Mouse (Mus musculus) thymus, postnatal 10 days (tissue): ENCODE measurements at regions not wholly inside any gene's neighbourhood (a gene's known extent, or its start where the extent isn't known, plus 50 kb on each side); places are given as distances from the start of the nearest gene placed in this dataset.
"Not testable (repeated sequence)": the region's sequence is repeated elsewhere in the genome, so short reads cannot be mapped to it uniquely, and the experiment has no call there.

Experiments
- DNase-seq, 2 experiments: peaks; one replicate each; pipeline ENCODE4 v3.0.0; 2021; ENCODE audit warnings: low spot score in 2 of 2

- no peak for DNase-seq
These were observed 72.2 kb downstream of the Trim42 start for GRCm38 (mm10) chr9:97297538-97297937.

DNA sequence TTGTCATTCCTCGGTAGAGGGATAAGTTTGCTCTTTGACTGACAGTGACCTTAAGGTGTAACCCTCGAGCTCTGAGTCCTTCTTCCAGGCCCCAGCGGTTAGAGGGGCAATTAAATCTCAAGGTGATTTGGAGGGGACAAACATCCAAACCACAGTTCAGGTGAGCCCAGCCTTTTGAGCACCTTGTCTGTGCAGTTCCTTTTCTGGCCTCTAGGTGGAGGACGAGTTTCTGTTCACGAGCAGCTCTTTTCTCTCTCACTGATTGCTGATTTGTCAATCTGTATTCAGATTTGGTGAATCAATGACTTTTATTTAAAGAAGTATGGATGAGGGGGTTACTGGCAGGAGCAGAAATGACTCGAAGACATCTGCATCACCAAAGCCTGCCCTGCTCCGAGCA, 74.0 kb downstream of the Trim42 start:
- peak in 1 of 2 experiments; percentile 20 for DNase-seq

DNA sequence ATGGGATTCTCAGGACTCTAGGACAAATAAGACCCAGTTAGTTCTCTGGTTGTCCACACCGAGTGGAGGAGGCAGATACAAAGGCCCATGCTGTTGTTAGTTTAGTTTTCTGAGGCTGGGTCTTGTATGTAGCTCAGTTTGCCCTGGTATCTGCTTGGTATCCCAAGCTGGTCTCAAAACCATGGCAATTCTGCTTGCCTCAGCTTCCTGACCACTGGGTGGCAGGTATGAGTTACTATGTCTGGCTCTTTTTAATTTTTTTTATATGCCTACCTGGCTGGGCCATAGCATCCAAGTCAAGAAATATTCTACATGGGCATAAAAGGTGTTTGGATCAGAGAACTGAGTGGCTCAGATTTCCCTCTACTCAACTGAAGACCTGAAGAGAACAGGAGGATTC, 77.9 kb downstream of the Trim42 start:
- no peak for DNase-seq

DNA sequence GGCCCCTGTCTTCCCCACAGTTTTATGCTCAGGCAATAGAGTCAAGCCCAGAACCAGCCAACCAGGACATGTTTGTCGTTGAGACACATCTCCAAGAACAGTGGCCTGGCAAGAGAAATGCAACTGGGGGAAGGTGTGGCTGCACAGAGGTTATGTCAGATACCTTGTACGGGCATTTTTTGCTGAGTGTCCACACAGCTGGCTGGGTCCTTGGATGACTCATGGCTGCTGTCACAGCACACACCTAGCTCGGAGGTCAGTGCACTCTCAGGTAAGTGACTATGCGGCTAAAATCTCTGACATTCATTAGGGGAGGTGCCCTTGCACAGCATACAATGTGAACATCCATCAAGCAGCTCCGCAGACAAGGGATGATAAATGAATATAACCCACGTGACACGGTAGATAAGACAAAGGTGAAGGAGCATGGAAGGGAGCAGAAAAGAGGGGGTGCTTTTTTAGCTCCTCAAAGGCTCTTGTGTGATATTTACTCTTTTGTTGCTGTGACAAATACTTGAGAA, 85.4 kb downstream of the Trim42 start:
- DNase-seq = no peak

DNA sequence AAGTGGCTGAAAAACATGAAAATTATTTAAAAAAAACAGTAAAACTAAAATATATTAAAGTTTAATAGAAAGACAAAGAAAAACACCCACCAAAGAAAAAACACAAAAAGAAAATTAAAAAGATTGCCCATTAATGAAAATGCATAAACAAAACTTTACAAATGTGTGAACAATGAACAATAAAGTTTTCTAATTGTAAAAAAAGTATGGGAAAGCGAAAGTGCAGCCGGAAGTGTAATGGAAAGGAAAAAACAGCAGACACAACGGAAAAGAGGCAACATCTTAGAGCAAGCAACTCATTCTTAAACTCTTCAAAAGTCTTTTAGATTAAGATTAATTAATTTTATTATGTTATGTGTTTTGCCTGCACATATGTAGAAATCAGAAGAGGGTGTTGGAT, 87.7 kb downstream of the Trim42 start:
- no peak for DNase-seq

- not testable (repeated sequence) for DNase-seq
These were observed 94.3 kb downstream of the Trim42 start for GRCm38 (mm10) chr9:97275449-97275848.

- DNase-seq = no peak
These were observed 95.9 kb downstream of the Trim42 start for GRCm38 (mm10) chr9:97273891-97274290.

DNA sequence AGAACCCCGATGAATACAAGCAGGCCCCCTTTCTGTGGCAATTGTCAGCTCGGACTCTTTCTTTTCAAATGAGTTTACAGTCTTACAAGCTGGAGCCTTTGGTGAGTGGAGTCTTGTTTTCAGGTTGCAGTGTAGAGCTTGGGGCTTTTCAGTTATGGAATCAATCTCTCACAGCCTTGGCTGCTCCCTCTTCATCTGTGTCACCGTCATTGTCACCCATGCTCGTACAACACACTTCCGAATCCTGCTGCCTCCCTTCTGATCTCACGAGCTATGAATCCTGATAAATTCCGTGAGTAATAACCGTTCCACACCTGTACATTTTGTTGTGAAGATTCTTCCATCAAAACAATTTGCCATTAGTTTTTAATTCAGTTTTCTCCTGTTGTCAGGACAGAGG, 97.7 kb downstream of the Trim42 start:
- no peak for DNase-seq

- no peak for DNase-seq
These were observed 122.1 kb downstream of the Trim42 start for GRCm38 (mm10) chr9:97247621-97248020.

GRCm38 (mm10) chr9:97226074-97226473, 115.1 kb upstream of the Slc25a36 start:
- no peak for DNase-seq

DNA sequence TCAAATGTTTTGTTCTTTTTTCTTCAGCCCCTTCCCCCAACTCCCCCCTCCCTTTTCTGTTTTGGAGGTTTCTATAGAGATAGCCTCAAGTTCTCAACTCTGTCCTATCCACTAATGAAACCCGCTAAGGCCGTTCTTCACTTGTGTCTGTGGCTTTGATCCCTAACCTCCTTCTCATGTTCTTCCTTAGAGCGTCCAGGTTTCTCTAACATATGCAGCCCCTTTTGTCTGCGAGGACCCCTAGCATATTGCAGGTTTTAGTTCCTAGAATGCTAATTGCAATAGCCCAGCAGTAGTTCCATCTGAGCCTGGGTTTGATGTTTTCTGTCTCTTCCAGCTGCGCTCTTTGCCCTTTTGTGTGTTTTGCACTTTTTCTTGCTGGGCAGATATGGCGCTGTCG, 113.6 kb upstream of the Slc25a36 start:
- DNase-seq = no peak

DNA sequence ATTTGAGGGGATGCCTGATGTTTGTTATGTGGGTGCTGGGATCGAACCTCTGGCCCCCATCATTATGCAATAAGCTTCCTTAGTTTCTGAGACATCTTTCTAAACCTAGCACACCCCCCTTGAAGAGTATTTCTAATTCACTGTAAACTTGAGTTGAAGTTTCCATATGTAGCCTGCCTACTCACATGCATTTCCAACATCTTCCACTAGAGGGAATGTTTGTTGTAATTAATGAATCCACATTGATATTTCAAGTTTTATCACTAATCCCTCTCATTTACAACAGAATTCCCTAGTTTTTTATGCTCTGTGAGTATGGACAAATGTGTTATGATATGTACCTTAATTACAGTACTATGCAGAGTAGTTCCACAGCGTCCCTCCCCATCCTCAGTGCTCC, 103.8 kb upstream of the Slc25a36 start:
- no peak for DNase-seq

DNA sequence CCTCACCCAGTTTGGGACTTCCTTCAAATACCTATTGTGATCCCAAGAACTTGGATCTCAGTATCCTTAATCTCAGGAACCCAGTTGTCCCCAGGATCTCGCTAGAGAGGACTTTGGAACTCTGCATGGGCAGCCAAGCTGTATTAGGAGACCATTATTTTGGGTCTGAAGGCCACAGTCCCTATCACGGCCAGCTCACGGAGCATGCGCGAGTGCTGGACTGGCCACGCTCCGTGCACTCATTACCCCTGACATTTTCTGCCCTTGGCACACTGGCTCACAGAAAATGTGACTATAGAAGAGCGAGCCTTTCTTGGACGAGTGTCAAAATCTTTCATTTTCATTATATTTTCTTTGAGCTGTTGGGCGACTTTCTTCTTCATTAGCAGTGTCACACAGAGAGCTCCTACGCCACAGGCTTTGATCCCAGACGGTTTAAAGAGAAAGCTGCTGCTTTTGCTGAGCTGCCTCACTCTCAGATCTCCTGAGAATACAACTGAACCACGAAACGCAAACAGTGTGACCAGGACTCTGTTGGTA, 79.4 kb upstream of the Slc25a36 start:
- no peak for DNase-seq

DNA sequence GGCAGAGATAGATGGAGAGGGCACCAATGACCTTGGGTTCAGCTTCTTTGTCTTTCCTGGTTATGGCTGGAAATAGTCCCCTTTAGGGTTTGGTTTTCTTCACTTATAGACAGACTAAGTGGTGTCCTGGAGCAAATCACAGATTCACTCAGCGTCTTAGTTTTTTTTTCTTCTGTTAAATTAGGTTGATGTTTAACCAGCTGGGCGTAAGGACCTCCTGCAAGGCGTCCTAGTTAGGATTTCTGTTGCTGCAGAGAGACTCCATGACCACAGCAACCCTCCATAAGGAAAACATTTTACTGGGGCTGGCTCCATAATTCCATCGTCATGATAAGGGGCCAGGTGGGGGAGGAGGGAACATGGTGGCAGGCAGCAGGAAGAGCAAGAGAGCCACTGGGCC, 78.7 kb upstream of the Slc25a36 start:
- no peak for DNase-seq

GRCm38 (mm10) chr9:97188616-97189330, 77.8 kb upstream of the Slc25a36 start:
- no peak for DNase-seq

DNA sequence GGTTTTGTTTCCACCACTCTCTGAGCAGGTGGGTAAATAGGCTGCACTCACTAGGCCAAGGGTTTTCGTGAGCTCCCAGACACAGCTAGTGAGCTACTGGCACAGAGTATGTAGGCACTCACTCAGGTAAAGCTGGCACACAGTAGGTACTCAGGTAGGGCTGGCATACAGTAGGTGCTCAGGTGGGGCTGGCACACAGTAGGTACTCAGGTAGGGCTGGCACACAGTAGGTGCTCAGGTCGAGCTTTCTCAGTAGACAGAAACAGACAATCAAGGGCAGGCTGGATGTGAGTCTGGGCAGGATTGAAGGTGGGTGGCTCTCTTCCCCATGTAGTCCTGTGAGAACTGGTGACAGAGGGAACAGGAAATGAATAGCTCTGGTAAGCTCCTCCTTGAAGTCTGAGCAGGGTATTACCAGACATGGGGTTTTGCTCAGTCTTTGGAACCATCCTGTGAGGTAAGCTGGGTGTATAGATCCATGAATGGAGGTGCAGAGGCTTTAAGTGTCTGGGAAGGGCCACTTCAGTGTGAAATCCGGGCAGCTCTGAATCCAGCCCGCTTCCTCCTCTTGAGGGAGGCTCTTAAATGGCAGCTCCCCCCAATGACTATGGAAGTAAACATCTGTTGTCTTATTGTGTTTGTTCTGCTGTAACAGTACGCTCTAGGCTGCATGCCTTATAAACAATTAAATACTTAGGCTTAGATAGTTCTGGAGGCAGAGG, 62.4 kb upstream of the Slc25a36 start:
- no peak for DNase-seq

GRCm38 (mm10) chr9:97172075-97172474, 61.1 kb upstream of the Slc25a36 start:
- peak in 1 of 2 experiments; percentile 51 for DNase-seq

- DNase-seq = no peak
These were observed 60.5 kb upstream of the Slc25a36 start for GRCm38 (mm10) chr9:97171484-97171883.

DNA sequence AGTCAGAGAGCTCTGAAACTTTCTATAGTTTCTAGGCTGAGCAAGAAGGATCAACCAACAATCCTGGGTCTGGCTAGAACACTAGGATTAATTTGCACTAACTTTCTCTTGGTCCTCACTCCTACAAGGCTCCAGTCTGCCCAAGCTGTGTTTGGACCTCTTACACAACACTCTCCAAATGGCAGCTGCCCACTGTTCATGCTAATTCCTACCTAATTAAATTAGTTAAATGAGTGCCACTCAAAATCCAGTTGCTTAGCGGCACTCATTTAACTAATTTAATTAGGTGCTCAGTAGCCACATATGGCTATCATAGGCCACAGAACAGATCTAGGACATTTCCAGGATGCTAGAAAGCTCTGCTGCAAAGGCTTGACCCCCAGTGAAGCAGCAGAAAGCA, 59.9 kb upstream of the Slc25a36 start:
- DNase-seq = no peak

GRCm38 (mm10) chr9:97162465-97162864, 51.5 kb upstream of the Slc25a36 start:
- DNase-seq = no peak
